Mouse (Mus musculus) CH12.LX (cell line): ENCODE data around the gene Urm1. TPM values are rescaled to one million over a fixed set of nuclear protein-coding genes. Genes with fewer than 3 reads are reported as not detected.

Experiments
- DNase-seq: peaks from one replicate; pipeline ENCODE4 v3.0.0-alpha.2; 2013; ENCODE audit errors: extremely low read depth
- H3K27ac ChIP-seq: 2 replicates; pipeline ENCODE4 v1.5.1; 2012; ENCODE audit warnings: low read depth, mild to moderate bottlenecking, control low read depth, moderate library complexity; ENCODE audit not compliant: insufficient read depth
- H3K27me3 ChIP-seq: replicated peaks from 2 replicates; pipeline ENCODE3; 2012; ENCODE audit warnings: inconsistent platforms
- H3K36me3 ChIP-seq, 2 experiments: replicated peaks in 1 of 2; 2 replicates each; pipeline versions ENCODE3 to v1.6.1; 2012; ENCODE audit warnings: inconsistent platforms in 1 of 2, low read length in 1 of 2, mild to moderate bottlenecking in 1 of 2, mixed read lengths in 1 of 2, moderate library complexity in 1 of 2; ENCODE audit not compliant: control insufficient read depth in 1 of 2, insufficient read depth in 1 of 2
- H3K4me1 ChIP-seq, 2 experiments: 2 replicates each; pipeline ENCODE4 v1.6.1; 2012; ENCODE audit warnings: inconsistent platforms in 1 of 2, moderate library complexity in 1 of 2; ENCODE audit not compliant: insufficient read depth in 2 of 2, control insufficient read depth in 1 of 2
- H3K4me2 ChIP-seq: 2 replicates; pipeline ENCODE4 v1.6.1; 2012; ENCODE audit warnings: low read depth, mild to moderate bottlenecking, control low read depth; ENCODE audit not compliant: poor library complexity, insufficient read depth, severe bottlenecking
- H3K4me3 ChIP-seq, 3 experiments: fragments of 150-350 bp in 1 of 3; sonication (generic) in 1 of 3; replicated peaks in 1 of 3; 2 replicates each; pipeline versions ENCODE3 to v1.5.1; 2011 to 2012; ENCODE audit warnings: low read depth in 2 of 3, low read length in 2 of 3, mild to moderate bottlenecking in 2 of 3, moderate library complexity in 2 of 3, control low read depth in 1 of 3, improper control_type of control experiment in 1 of 3, inconsistent platforms in 1 of 3, mixed read lengths in 1 of 3; ENCODE audit not compliant: poor library complexity in 1 of 3
- H3K79me2 ChIP-seq: replicated peaks from 2 replicates; pipeline ENCODE4 v1.6.1; 2012; ENCODE audit warnings: mild to moderate bottlenecking, moderate library complexity; ENCODE audit not compliant: control insufficient read depth, poor library complexity, insufficient read depth, severe bottlenecking; ENCODE audit errors: extremely low read depth
- H3K9ac ChIP-seq: 2 replicates; pipeline ENCODE4 v1.6.1; 2012; ENCODE audit warnings: low read depth, mild to moderate bottlenecking, control low read depth, moderate library complexity; ENCODE audit not compliant: insufficient read depth
- H3K9me3 ChIP-seq: replicated peaks from 2 replicates; pipeline ENCODE3; 2012; ENCODE audit warnings: low read length, inconsistent platforms, mixed read lengths
- BHLHE40 ChIP-seq: IDR thresholded peaks from 2 replicates; pipeline ENCODE4 v1.6.1; 2011; ENCODE audit warnings: mild to moderate bottlenecking, low read depth, low read length, improper control_type of control experiment
- CHD1 ChIP-seq: IDR thresholded peaks from 2 replicates; pipeline ENCODE4 v1.6.1; 2012; ENCODE audit warnings: low read depth, low read length, improper control_type of control experiment, inconsistent platforms
- CHD2 ChIP-seq: IDR thresholded peaks from 2 replicates; pipeline ENCODE4 v1.6.1; 2011; ENCODE audit warnings: low read length, improper control_type of control experiment
- E2F4 ChIP-seq: IDR thresholded peaks from 2 replicates; pipeline ENCODE4 v1.6.1; 2011; ENCODE audit warnings: low read depth, low read length, improper control_type of control experiment; ENCODE audit not compliant: insufficient replicate concordance
- HCFC1 ChIP-seq: IDR thresholded peaks from 2 replicates; pipeline ENCODE4 v1.6.1; 2012; ENCODE audit warnings: low read depth, mild to moderate bottlenecking, inconsistent platforms, low read length, improper control_type of control experiment
- IRF4 ChIP-seq: IDR thresholded peaks from 2 replicates; pipeline ENCODE4 v1.6.1; 2014; ENCODE audit warnings: low read depth, mild to moderate bottlenecking, inconsistent platforms, low read length, improper control_type of control experiment
- JUN ChIP-seq: IDR thresholded peaks from 2 replicates; pipeline ENCODE4 v1.6.1; 2011; ENCODE audit warnings: low read depth, mild to moderate bottlenecking, low read length, improper control_type of control experiment, moderate library complexity; ENCODE audit not compliant: insufficient read depth
- KAT2A ChIP-seq: IDR thresholded peaks from 2 replicates; pipeline ENCODE4 v1.6.1; 2012; ENCODE audit warnings: low read length, improper control_type of control experiment, inconsistent platforms; ENCODE audit not compliant: insufficient replicate concordance
- MAZ ChIP-seq: IDR thresholded peaks from 2 replicates; pipeline ENCODE4 v1.6.1; 2012; ENCODE audit warnings: low read depth, mild to moderate bottlenecking, inconsistent platforms, low read length, improper control_type of control experiment, moderate library complexity
- MEF2A ChIP-seq: IDR thresholded peaks from 2 replicates; pipeline ENCODE4 v1.6.1; 2014; ENCODE audit warnings: low read depth, mild to moderate bottlenecking, inconsistent platforms, low read length, improper control_type of control experiment, borderline replicate concordance
- MXI1 ChIP-seq: IDR thresholded peaks from 2 replicates; pipeline ENCODE4 v1.6.1; 2011; ENCODE audit warnings: mild to moderate bottlenecking, low read depth, low read length, improper control_type of control experiment
- MYC ChIP-seq: IDR thresholded peaks from 2 replicates; pipeline ENCODE4 v1.6.1; 2011; ENCODE audit warnings: low read depth, mild to moderate bottlenecking, improper control_type of control experiment, low read length
- NRF1 ChIP-seq: IDR thresholded peaks from 2 replicates; pipeline ENCODE4 v1.6.1; 2014; ENCODE audit warnings: low read depth, mild to moderate bottlenecking, inconsistent platforms, low read length, improper control_type of control experiment, moderate library complexity
- POLR2A ChIP-seq: IDR thresholded peaks from 2 replicates; pipeline ENCODE4 v1.6.1; 2011; ENCODE audit warnings: low read depth, mild to moderate bottlenecking, improper control_type of control experiment, low read length
- RAD21 ChIP-seq: IDR thresholded peaks from 2 replicates; pipeline ENCODE4 v1.6.1; 2011; ENCODE audit warnings: low read depth, mild to moderate bottlenecking, low read length, improper control_type of control experiment, moderate library complexity
- RCOR1 ChIP-seq: conservative IDR thresholded peaks from 2 replicates; pipeline ENCODE4 v1.6.1; 2012; ENCODE audit warnings: low read depth, mild to moderate bottlenecking, inconsistent platforms, low read length, improper control_type of control experiment
- SMC3 ChIP-seq: IDR thresholded peaks from 2 replicates; pipeline ENCODE4 v1.6.1; 2011; ENCODE audit warnings: low read depth, low read length, improper control_type of control experiment
- TCF12 ChIP-seq: IDR thresholded peaks from 2 replicates; pipeline ENCODE4 v1.6.1; 2014; ENCODE audit warnings: low read depth, mild to moderate bottlenecking, inconsistent platforms, low read length, improper control_type of control experiment
- USF2 ChIP-seq: conservative IDR thresholded peaks from 2 replicates; pipeline ENCODE4 v1.6.1; 2011; ENCODE audit warnings: low read depth, low read length, improper control_type of control experiment
- ZC3H11A ChIP-seq: IDR thresholded peaks from 2 replicates; pipeline ENCODE4 v1.6.1; 2012; ENCODE audit warnings: low read depth, mild to moderate bottlenecking, inconsistent platforms, low read length, improper control_type of control experiment
- ZMIZ1 ChIP-seq: IDR thresholded peaks from 2 replicates; pipeline ENCODE4 v1.6.1; 2012; ENCODE audit warnings: low read depth, mild to moderate bottlenecking, inconsistent platforms, low read length, improper control_type of control experiment
- ZNF384 ChIP-seq: IDR thresholded peaks from 2 replicates; pipeline ENCODE4 v1.6.1; 2012; ENCODE audit warnings: low read depth, low read length, improper control_type of control experiment, inconsistent platforms
- dilution Hi-C: fragments of 300-500 bp; cut with MboI; formaldehyde crosslinking; loops from 2 replicates; pipeline ENCODE4 v1.14.3; 2020; ENCODE audit warnings: low sequenced_read_pairs; ENCODE audit not compliant: extremely low pct_unique_long_range_greater_than_20kb, extremely low pct_ligation_motif_present
- in situ Hi-C: fragments of 300-500 bp; cut with MboI; formaldehyde crosslinking; loops from 3 replicates; pipeline ENCODE4 v1.14.3; 2019; ENCODE audit warnings: low sequenced_read_pairs, low pct_ligation_motif_present, low pct_unique_long_range_greater_than_20kb, mixed read lengths
- polyA plus RNA-seq: library from polyadenylated mRNA; unstranded; fragments of >175 nt; gene quantifications from 2 replicates; pipeline ENCODE4 v1.2.1, GENCODE M21; 2012; ENCODE audit warnings: low read depth; ENCODE audit not compliant: insufficient read length
- total RNA-seq, 2 experiments: library from RNA; depleted of rRNA; stranded (reverse); fragments of 300-350 nt in 1 of 2; fragments of >200 nt in 1 of 2; gene quantifications; 2 replicates each; pipeline ENCODE4 v1.2.3; 2012 to 2014

The Urm1 gene
- total and polyA plus RNA-seq, 3 experiments, result 25.6 to 31.9 (median 29.2) TPM

DNA sequence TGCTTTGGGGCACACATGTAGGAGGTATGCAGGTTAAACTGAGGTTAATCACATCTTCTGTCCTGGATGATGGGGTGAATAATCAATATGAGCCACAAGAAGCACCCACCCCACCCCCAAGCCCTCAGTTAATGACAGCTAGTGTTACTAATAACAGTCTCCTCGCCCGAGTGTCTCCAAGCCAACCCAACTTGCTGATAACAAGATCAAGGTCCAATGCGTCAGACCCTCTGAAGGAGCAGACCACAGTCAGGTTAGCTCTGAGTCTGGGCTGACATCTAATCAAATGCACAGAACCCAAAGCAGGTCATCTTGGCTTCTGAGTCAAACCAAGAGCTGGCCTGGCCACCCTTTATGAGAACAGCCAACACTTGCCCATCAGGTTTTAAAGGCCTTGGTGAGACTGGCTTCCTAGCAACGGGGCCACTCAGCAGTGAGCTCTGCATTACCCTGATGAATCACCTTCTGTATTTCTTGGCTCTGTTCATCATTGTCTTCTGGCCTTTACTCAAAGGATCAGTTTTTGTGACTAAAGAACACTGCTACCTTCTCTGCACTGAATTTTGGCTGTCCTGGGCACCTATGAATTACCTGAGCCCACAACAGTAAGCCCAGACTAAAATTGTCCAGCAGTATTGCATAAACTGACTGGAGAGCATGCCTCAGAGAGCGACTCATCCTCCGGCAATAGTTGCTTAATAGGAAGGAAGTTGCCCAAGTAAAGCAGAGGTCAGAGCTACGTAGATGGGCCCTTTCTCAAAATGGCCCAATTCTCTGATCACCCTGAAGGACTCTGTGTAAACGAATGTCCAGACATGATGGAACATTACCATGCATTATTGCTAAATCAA lies 48.0 kb upstream of the Urm1 start:
- H3K4me1 ChIP-seq, result no peaks in the 10 kb centered on the region
- in situ Hi-C loops (no loop called here), dilution Hi-C loops (no loop called here)

DNA sequence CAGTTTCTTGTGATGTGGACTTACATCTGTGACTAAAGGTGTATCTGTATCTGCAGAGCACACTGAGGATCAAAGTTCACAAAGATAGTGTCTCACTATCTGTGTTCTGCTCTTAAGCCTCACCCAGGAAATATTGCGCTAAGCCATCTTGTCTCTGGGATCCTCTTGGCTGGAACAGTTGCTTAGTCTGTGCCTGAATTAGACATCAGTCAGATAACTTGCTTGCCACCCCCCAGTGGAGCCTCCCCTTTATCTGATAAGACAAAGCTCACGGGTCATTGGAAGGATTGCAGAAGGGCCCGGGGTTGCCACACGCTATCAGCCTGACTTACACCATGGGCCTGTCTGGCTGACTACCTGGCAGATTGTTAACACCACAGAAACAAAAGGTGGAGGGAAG lies 46.6 kb upstream of the Urm1 start:
- Histone ChIP-seq H3K4me1 (no peaks in the 10 kb centered on the region), H3K4me2 (no peak overlapping the region), H3K9ac (no peak overlapping the region), H3K27me3 (no peaks in the 10 kb centered on the region), H3K27ac (no peak overlapping the region), H3K9me3 (no peaks in the 10 kb centered on the region), H3K4me3 (no peak overlapping the region), H3K79me2 (no peaks in the 10 kb centered on the region), H3K36me3 (peaks cover 20 to 63% of the 10 kb centered on the region in 2 experiments)
- in situ Hi-C loops (no loop called here), dilution Hi-C loops (no loop called here)
- DNase-seq, result no peak
- TF ChIP-seq POLR2A (no peak), ZC3H11A (no peak), RCOR1 (no peak), CHD2 (no peak), USF2 (no peak), HCFC1 (no peak), SMC3 (no peak)

More for the DNA sequence above, 48.0 kb upstream of the Urm1 start:
- no peak overlapping the region for H3K4me2 ChIP-seq
- peaks cover 8% of the 10 kb centered on the region for H3K9me3 ChIP-seq
- TF ChIP-seq USF2 (no peak), ZMIZ1 (no peak), IRF4 (no peak), CHD2 (no peak), NRF1 (no peak), RAD21 (no peak), ZNF384 (no peak), BHLHE40 (no peak), JUN (no peak), CHD1 (no peak), SMC3 (no peak), E2F4 (no peak), MAZ (no peak), TCF12 (no peak), MYC (no peak), KAT2A (no peak), MEF2A (no peak), MXI1 (no peak), HCFC1 (no peak)
- H3K9ac ChIP-seq, result no peak overlapping the region
- no peaks in the 10 kb centered on the region for H3K79me2 ChIP-seq
- no peak overlapping the region for H3K4me3 ChIP-seq
- no peak overlapping the region for H3K27ac ChIP-seq
- peaks cover 6 to 48% of the 10 kb centered on the region in 2 experiments for H3K36me3 ChIP-seq
- H3K27me3 ChIP-seq, result no peaks in the 10 kb centered on the region
- no peak for DNase-seq
